Mouse (Mus musculus): ENCODE data around the gene Dcn. TPM values are rescaled to one million over a fixed set of nuclear protein-coding genes. Genes with fewer than 3 reads are reported as not detected.

Dcn gene
- polyA plus RNA-seq, 1 experiment from 2014 or later: 96.1 TPM

DNA sequence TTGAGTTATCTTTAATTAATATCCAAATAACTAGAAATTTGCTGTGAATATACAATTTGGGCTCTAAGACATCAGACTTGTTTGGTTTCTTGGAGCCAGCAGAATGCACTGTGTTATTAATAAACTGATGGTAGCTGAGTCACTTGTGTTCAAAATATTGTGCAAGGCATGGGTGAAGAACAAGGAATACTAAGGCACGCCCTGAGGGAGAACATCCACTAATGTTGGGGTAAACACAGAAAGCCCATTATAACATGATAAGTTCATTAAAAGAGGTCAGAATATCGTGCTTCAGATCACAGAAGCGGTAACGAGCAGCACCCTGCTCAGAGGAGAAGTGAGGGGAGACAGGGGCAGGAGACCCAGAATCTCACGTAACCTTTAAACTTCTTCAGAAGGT, 2.7 kb downstream of the Dcn start:
- Histone ChIP-seq H3K27ac (ENCODE audit: poor library complexity, severe bottlenecking) (no peak overlapping the region), H3K9me3 (replicated peaks) (no peaks in the 10 kb centered on the region), H3K4me3 (no peak overlapping the region), H3K9ac (no peak overlapping the region), H3K4me2 (no peak overlapping the region), H3K36me3 (no peaks in the 10 kb centered on the region), H3K27me3 (replicated peaks) (no peaks in the 10 kb centered on the region), H3K4me1 (replicated peaks) (no peaks in the 10 kb centered on the region)
- WGBS: 82% methylated on average over 5 of the region's 5 CpGs
- ATAC-seq (ENCODE audit: insufficient number of reproducible peaks, low FRiP score): no peak

DNA sequence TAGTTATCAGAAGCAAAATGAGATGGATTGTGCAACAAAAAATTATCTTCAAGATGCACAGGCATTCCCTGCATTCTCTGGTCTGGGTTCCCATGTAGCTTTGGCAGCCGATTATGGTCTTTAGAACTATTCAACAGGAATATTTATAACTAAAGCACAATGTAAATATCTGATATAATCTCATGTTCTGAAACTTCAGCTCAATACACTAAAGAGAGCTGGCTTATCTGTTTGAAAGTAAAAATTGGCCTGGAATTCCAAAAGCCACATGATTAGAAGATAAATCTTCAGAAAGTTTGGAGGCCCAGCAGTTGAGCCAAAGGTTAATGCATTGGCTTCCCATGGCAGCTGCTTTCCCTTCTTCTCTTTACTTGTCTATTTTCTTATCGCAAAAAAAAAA, 4.6 kb downstream of the Dcn start:
- H3K27ac ChIP-seq (ENCODE audit: poor library complexity, severe bottlenecking): no peak overlapping the region
- H3K4me3 ChIP-seq: no peak overlapping the region
- no peaks in the 10 kb centered on the region for H3K36me3 ChIP-seq
- H3K4me2 ChIP-seq: no peak overlapping the region
- H3K9me3 ChIP-seq (replicated peaks): no peaks in the 10 kb centered on the region
- no peaks in the 10 kb centered on the region for H3K4me1 ChIP-seq (replicated peaks)
- no peak for ATAC-seq (ENCODE audit: insufficient number of reproducible peaks, low FRiP score)
- WGBS: 41% methylated on average over 2 of the region's 2 CpGs
- no peak overlapping the region for H3K9ac ChIP-seq
- no peaks in the 10 kb centered on the region for H3K27me3 ChIP-seq (replicated peaks)

- Histone ChIP-seq H3K9me3 (replicated peaks) (no peaks in the 10 kb centered on the region), H3K36me3 (no peaks in the 10 kb centered on the region), H3K27me3 (replicated peaks) (no peaks in the 10 kb centered on the region), H3K27ac (ENCODE audit: poor library complexity, severe bottlenecking) (no peak overlapping the region), H3K4me3 (no peak overlapping the region), H3K9ac (no peak overlapping the region), H3K4me2 (no peak overlapping the region), H3K4me1 (replicated peaks) (no peaks in the 10 kb centered on the region)
- ATAC-seq (ENCODE audit: insufficient number of reproducible peaks, low FRiP score): no peak
- 42% methylated on average over 2 of the region's 2 CpGs for WGBS
Observed at GRCm38 (mm10) chr10:97485151-97485550, 5.7 kb downstream of the Dcn start.

DNA sequence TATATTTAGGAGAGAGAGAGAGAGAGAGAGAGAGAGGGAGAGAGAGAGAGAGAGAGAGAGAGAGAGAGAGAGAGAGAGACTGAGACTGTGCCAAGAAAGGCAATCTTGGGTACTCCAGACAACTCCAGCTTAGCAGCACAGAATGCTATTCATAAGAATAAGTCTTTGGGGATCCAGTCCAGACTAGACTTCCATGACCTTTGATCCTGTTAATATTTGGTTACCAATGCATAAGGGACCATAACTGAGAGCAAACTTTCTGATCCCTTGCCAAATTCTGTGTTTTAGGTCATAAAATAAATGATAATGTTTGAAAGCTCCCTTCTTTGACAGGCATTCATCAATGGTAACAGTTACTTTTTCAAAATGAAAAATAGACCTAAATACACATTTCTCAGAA, 6.7 kb downstream of the Dcn start:
- Histone ChIP-seq H3K9me3 (replicated peaks) (no peaks in the 10 kb centered on the region), H3K9ac (no peak overlapping the region), H3K4me2 (no peak overlapping the region), H3K4me1 (replicated peaks) (no peaks in the 10 kb centered on the region), H3K4me3 (no peak overlapping the region), H3K27me3 (replicated peaks) (no peaks in the 10 kb centered on the region), H3K36me3 (no peaks in the 10 kb centered on the region), H3K27ac (ENCODE audit: poor library complexity, severe bottlenecking) (no peak overlapping the region)
- no peak for ATAC-seq (ENCODE audit: insufficient number of reproducible peaks, low FRiP score)

DNA sequence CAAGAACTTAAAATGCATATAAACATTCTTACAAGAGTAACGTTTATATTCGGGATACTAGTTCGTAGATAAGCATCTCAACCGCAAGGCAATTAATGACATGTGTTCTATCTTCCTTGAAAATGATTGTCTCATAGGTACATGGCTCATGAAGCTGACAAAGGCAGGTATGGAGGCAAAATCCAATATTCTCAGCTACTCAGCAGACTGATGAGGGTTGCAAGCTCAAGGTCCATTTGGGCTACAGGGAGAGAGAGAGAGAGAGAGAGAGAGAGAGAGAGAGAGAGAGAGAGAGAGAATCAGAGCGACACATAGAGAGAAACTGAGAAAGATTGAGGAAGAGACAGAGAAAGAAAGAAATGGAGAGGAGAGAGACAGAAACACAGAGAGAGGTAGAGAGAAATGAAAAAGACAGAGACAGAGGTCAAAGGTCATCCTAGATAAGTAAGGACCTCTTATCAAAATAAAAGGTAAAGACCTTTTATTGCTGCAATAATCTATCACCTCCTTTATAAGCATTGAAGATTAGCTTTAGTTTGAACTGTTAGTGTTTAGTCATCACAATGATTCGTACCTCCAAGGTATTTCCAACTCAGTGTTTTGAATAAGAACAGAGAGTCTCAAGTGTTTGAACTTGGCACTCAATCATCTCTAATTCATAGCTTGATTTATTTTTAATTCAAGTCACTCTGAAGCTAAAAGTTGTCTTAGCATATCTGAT, 8.0 kb downstream of the Dcn start:
- no peaks in the 10 kb centered on the region for H3K27me3 ChIP-seq (replicated peaks)
- no peaks in the 10 kb centered on the region for H3K9me3 ChIP-seq (replicated peaks)
- ATAC-seq (ENCODE audit: insufficient number of reproducible peaks, low FRiP score): no peak
- H3K9ac ChIP-seq: no peak overlapping the region
- no peaks in the 10 kb centered on the region for H3K4me1 ChIP-seq (replicated peaks)
- H3K4me3 ChIP-seq: no peak overlapping the region
- H3K36me3 ChIP-seq: no peaks in the 10 kb centered on the region
- WGBS: 79% methylated on average over 6 of the region's 6 CpGs
- H3K4me2 ChIP-seq: no peak overlapping the region
- H3K27ac ChIP-seq (ENCODE audit: poor library complexity, severe bottlenecking): no peak overlapping the region

DNA sequence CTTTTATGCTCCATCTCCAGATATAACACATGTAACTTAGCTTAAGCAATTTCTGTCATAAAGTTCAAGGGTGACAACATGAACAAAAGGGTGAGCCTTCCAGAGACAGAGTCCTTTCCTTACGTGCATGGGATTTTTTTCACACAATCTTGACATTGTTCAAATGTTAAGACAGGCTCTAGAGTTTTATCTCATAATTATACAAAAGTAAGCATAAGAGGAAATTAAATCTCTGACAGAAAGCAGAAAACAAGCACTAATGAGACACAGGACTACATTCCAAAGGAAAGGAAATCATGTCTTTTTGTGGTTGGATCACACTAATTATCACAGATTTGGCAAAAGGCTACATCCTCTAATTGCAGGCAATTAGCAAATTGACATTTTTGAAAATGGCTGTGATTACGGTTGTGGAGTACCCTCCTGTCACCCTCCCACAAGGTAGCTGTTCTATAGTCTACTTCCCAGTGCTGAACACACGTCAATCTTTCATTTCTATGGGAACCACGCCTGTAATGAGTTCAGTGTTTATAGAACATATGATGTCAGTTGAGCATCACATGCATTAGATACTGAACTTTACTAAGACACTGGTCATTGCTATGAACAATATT, 13.1 kb downstream of the Dcn start:
- 65% methylated on average over 4 of the region's 4 CpGs for WGBS
- H3K4me1 ChIP-seq (replicated peaks): no peaks in the 10 kb centered on the region
- H3K9ac ChIP-seq: no peak overlapping the region
- H3K4me3 ChIP-seq: no peak overlapping the region
- H3K27me3 ChIP-seq (replicated peaks): no peaks in the 10 kb centered on the region
- no peaks in the 10 kb centered on the region for H3K36me3 ChIP-seq
- H3K27ac ChIP-seq (ENCODE audit: poor library complexity, severe bottlenecking): no peak overlapping the region
- no peak overlapping the region for H3K4me2 ChIP-seq
- H3K9me3 ChIP-seq (replicated peaks): peaks cover 3% of the 10 kb centered on the region; the same call in 1 of the 2 replicates
- no peak for ATAC-seq (ENCODE audit: insufficient number of reproducible peaks, low FRiP score)

- no peaks in the 10 kb centered on the region for H3K27me3 ChIP-seq (replicated peaks)
- H3K4me1 ChIP-seq (replicated peaks): no peaks in the 10 kb centered on the region
- H3K9me3 ChIP-seq (replicated peaks): peaks cover 3% of the 10 kb centered on the region; the same call in 1 of the 2 replicates
- H3K4me3 ChIP-seq: no peak overlapping the region
- WGBS: 46% methylated on average over 5 of the region's 5 CpGs
- no peak overlapping the region for H3K27ac ChIP-seq (ENCODE audit: poor library complexity, severe bottlenecking)
- no peak overlapping the region for H3K9ac ChIP-seq
- ATAC-seq (ENCODE audit: insufficient number of reproducible peaks, low FRiP score): no peak
- H3K4me2 ChIP-seq: no peak overlapping the region
- H3K36me3 ChIP-seq: no peaks in the 10 kb centered on the region
Observed at GRCm38 (mm10) chr10:97497646-97498045, 18.2 kb downstream of the Dcn start.

DNA sequence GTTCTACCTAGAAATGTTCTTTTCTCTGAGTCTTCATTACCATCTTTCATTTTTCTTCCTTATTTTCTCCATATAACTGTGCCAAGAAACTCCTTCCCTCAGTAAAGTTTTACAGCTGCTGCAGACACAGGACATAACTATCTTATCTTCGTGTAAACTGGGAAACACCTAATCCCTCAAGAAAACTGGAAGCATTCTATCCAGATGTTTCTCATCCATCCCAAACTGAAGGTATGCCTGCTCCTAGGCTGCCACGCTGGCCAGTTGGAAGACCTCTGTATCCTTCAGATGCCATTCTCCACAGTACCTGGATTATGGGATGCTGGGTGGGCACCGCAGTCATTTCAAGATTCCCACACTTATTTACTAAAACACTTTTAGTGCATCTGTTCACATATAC, 44.0 kb downstream of the Dcn start:
- no peak overlapping the region for H3K4me2 ChIP-seq
- H3K4me3 ChIP-seq: no peak overlapping the region
- ATAC-seq (ENCODE audit: insufficient number of reproducible peaks, low FRiP score): no peak
- no peaks in the 10 kb centered on the region for H3K36me3 ChIP-seq
- no peaks in the 10 kb centered on the region for H3K4me1 ChIP-seq (replicated peaks)
- no peaks in the 10 kb centered on the region for H3K27me3 ChIP-seq (replicated peaks)
- no peak overlapping the region for H3K27ac ChIP-seq (ENCODE audit: poor library complexity, severe bottlenecking)
- no peak overlapping the region for H3K9ac ChIP-seq
- H3K9me3 ChIP-seq (replicated peaks): no peaks in the 10 kb centered on the region
- WGBS: 72% methylated on average over 3 of the region's 3 CpGs

DNA sequence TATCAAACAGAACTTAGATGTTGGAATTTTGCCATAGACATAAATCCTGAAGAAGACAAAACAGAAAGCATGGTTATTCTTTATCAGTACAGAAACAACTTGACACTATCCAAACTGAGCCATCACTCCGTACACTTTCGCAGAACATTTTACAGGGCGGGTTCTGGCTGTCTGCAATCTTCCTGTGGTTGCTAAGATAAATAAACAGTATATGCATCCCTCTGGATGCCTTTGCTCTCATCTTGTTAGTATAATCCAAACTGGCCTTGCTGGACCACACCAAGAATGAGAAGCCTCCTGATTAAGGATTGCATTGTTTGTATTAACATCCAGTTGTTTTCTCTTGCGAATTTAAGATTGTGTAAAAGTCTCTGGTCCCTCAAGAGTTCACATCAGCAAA, 56.3 kb downstream of the Dcn start:
- 52% methylated on average over 4 of the region's 4 CpGs for WGBS
- H3K9me3 ChIP-seq (replicated peaks): no peaks in the 10 kb centered on the region
- H3K4me1 ChIP-seq (replicated peaks): no peaks in the 10 kb centered on the region
- H3K4me2 ChIP-seq: no peak overlapping the region
- ATAC-seq (ENCODE audit: insufficient number of reproducible peaks, low FRiP score): no peak
- no peak overlapping the region for H3K4me3 ChIP-seq
- no peaks in the 10 kb centered on the region for H3K36me3 ChIP-seq
- no peaks in the 10 kb centered on the region for H3K27me3 ChIP-seq (replicated peaks)
- no peak overlapping the region for H3K27ac ChIP-seq (ENCODE audit: poor library complexity, severe bottlenecking)
- H3K9ac ChIP-seq: no peak overlapping the region

GRCm38 (mm10) chr10:97536921-97537320, 57.5 kb downstream of the Dcn start:
- ATAC-seq (ENCODE audit: insufficient number of reproducible peaks, low FRiP score): no peak
- H3K27ac ChIP-seq (ENCODE audit: poor library complexity, severe bottlenecking): no peak overlapping the region
- WGBS: 44% methylated on average over 2 of the region's 2 CpGs

DNA sequence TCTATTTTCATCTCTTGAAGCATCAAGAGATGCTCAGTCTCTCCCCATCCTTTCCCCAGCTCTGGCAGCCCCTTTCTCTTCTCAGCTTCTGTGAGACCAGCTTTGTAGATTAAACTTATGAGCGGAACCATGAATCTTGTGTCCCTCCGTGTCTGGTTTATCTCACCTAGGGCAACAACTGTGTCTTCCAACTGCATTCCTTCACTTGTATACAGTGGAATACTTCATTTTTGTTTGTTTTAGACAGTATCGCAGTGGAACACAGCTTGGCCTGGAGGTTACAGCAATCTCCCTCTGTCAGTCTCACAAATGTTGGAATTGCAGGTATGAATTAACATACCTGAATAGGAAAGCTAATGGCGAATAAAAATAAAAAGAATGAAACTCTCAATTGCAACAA, 58.8 kb downstream of the Dcn start:
- Histone ChIP-seq H3K27me3 (replicated peaks) (no peaks in the 10 kb centered on the region), H3K4me2 (no peak overlapping the region), H3K9me3 (replicated peaks) (no peaks in the 10 kb centered on the region), H3K36me3 (no peaks in the 10 kb centered on the region), H3K4me1 (replicated peaks) (no peaks in the 10 kb centered on the region), H3K4me3 (no peak overlapping the region), H3K9ac (no peak overlapping the region), H3K27ac (ENCODE audit: poor library complexity, severe bottlenecking) (no peak overlapping the region)
- ATAC-seq (ENCODE audit: insufficient number of reproducible peaks, low FRiP score): no peak
- 73% methylated on average over 4 of the region's 4 CpGs for WGBS

More at GRCm38 (mm10) chr10:97536921-97537320, 57.5 kb downstream of the Dcn start:
- Histone ChIP-seq H3K9me3 (replicated peaks) (no peaks in the 10 kb centered on the region), H3K4me2 (no peak overlapping the region), H3K4me3 (no peak overlapping the region), H3K27me3 (replicated peaks) (no peaks in the 10 kb centered on the region), H3K36me3 (no peaks in the 10 kb centered on the region), H3K9ac (no peak overlapping the region), H3K4me1 (replicated peaks) (no peaks in the 10 kb centered on the region)

GRCm38 (mm10) chr10:97547740-97548139, 68.3 kb downstream of the Dcn start:
- no peak overlapping the region for H3K4me2 ChIP-seq
- no peak overlapping the region for H3K27ac ChIP-seq (ENCODE audit: poor library complexity, severe bottlenecking)
- no peak overlapping the region for H3K9ac ChIP-seq
- no peak overlapping the region for H3K4me3 ChIP-seq
- WGBS: 43% methylated on average over 1 of the region's 1 CpGs
- no peaks in the 10 kb centered on the region for H3K36me3 ChIP-seq
- ATAC-seq (ENCODE audit: insufficient number of reproducible peaks, low FRiP score): no peak
- 0 out of 2 replicates have a peak, but pooled peaks cover 2% of the 10 kb centered on the region for H3K9me3 ChIP-seq (replicated peaks)
- no peaks in the 10 kb centered on the region for H3K4me1 ChIP-seq (replicated peaks)
- no peaks in the 10 kb centered on the region for H3K27me3 ChIP-seq (replicated peaks)

Data from heart, embryonic 12.5 days (tissue).